Mouse (Mus musculus): ENCODE results near the gene Gm12166. TPM values are rescaled to one million over a fixed set of nuclear protein-coding genes. Genes with fewer than 3 reads are reported as not detected.

Gene Gm12166
- total and polyA plus RNA-seq, 2 experiments from 2014 or later: 8.3 to 10.6 TPM

DNA sequence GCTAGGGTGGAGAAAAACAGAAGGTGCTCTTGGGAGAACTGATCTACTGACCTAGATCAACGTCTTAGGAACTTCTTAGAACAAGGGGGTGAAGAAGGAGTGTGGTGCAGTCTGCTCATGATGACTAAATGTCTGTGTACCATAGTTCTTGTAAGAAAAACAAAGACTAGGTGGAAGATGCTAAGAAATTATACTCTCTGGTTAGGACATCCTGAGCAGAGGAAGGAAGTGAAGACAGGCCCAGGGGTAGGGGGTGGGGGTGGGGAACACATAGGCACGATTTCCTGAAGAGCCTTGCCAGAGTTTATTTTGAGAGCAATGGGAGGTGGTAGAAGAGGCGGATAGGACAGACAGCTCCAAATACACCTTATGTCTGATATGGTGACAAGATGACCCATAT, 31.3 kb upstream of the Gm12166 start:
- Histone ChIP-seq H3K36me3 (ENCODE audit: insufficient read depth, low read length) (no peaks in the 10 kb centered on the region), H3K27ac (no peak overlapping the region), H3K9me3 (ENCODE audit: low read length) (no peaks in the 10 kb centered on the region), H3K9ac (replicated peaks; ENCODE audit: low read length) (no peak overlapping the region), H3K4me2 (ENCODE audit: low read depth, low read length) (no peak overlapping the region), H3K27me3 (ENCODE audit: insufficient read depth, low read length) (no peaks in the 10 kb centered on the region), H3K4me1 (ENCODE audit: insufficient read depth, low read length) (no peaks in the 10 kb centered on the region), H3K4me3 (ENCODE audit: low read length) (no peak overlapping the region)
- ATAC-seq (no peak), DNase-seq (ENCODE audit: low spot score) (no peak)
- TF ChIP-seq CTCF (IDR thresholded peaks at IDR 0.05; ENCODE audit: low read depth): no peak
- 75% methylated on average over 3 of the region's 3 CpGs for WGBS

DNA sequence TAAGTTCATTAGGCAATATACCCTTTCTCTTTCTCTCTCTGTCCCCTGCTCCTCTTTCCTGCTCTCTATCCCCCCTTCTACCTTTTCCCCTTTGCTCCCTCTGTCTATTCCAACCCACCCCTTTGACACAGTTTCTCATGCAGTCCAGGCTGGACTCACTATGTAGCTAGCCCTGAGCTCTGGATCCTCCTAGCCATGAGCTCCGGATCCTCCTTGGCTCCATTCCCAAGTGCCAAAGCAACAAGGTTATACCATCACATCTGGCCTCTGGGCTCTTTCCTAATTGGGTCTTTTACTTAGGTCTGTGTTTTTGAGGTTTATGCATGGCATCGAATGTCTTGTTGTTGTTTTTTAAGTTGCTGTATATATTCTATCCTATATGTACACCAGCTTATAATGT, 29.0 kb upstream of the Gm12166 start:
- DNase-seq (ENCODE audit: low spot score) (no peak), ATAC-seq (no peak)
- Histone ChIP-seq H3K9ac (replicated peaks; ENCODE audit: low read length) (no peak overlapping the region), H3K4me2 (ENCODE audit: low read depth, low read length) (no peak overlapping the region), H3K4me3 (ENCODE audit: low read length) (no peak overlapping the region), H3K4me1 (ENCODE audit: insufficient read depth, low read length) (no peaks in the 10 kb centered on the region), H3K36me3 (ENCODE audit: insufficient read depth, low read length) (no peaks in the 10 kb centered on the region), H3K27me3 (ENCODE audit: insufficient read depth, low read length) (no peaks in the 10 kb centered on the region), H3K27ac (no peak overlapping the region), H3K9me3 (ENCODE audit: low read length) (no peaks in the 10 kb centered on the region)
- 89% methylated on average over 2 of the region's 2 CpGs for WGBS
- TF ChIP-seq CTCF (IDR thresholded peaks at IDR 0.05; ENCODE audit: low read depth): no peak

DNA sequence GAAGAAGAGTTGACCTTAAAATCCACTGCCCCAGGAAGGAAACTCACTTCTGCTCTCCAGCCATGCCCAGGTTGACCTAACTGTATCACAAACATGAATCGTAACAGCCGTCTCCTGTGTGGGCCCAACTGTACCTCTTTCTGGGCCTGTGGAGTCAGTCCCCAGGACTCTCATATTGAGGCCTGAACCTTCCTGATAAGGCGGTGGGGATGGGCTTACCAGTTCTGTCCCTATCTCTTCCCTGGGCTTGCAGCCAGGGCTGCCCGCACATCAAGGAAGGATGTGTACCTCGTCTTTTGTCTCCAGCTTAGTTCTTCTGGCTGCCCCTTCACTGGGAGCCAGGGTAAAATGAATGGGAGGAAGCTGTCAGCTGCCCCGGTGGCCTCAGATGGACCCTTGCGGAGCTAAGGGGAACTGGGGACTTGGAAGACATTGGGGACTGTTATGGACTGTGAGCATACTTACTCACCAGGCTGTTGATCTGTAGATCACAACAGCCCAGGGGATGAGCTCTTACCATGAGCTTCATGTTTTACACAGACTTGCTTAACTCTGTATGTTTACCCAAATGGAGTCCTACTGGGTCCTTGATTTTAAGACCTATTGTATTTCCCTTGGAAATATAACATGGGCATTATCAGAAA, 25.7 kb upstream of the Gm12166 start:
- WGBS: 87% methylated on average over 7 of the region's 7 CpGs
- Histone ChIP-seq H3K4me3 (ENCODE audit: low read length) (no peak overlapping the region), H3K27me3 (ENCODE audit: insufficient read depth, low read length) (no peaks in the 10 kb centered on the region), H3K9ac (replicated peaks; ENCODE audit: low read length) (no peak overlapping the region), H3K9me3 (ENCODE audit: low read length) (no peaks in the 10 kb centered on the region), H3K4me1 (ENCODE audit: insufficient read depth, low read length) (no peaks in the 10 kb centered on the region), H3K27ac (no peak overlapping the region), H3K4me2 (ENCODE audit: low read depth, low read length) (no peak overlapping the region), H3K36me3 (ENCODE audit: insufficient read depth, low read length) (no peaks in the 10 kb centered on the region)
- no peak for TF ChIP-seq CTCF (IDR thresholded peaks at IDR 0.05; ENCODE audit: low read depth)
- DNase-seq (ENCODE audit: low spot score) (no peak), ATAC-seq (no peak)

GRCm38 (mm10) chr11:46077304-46077703, 25.2 kb upstream of the Gm12166 start:
- Histone ChIP-seq H3K4me3 (ENCODE audit: low read length) (no peak overlapping the region), H3K9ac (replicated peaks; ENCODE audit: low read length) (no peak overlapping the region), H3K27me3 (ENCODE audit: insufficient read depth, low read length) (no peaks in the 10 kb centered on the region), H3K27ac (no peak overlapping the region), H3K4me1 (ENCODE audit: insufficient read depth, low read length) (no peaks in the 10 kb centered on the region), H3K9me3 (ENCODE audit: low read length) (no peaks in the 10 kb centered on the region), H3K36me3 (ENCODE audit: insufficient read depth, low read length) (no peaks in the 10 kb centered on the region), H3K4me2 (ENCODE audit: low read depth, low read length) (no peak overlapping the region)
- DNase-seq (ENCODE audit: low spot score) (no peak), ATAC-seq (no peak)
- no peak for TF ChIP-seq CTCF (IDR thresholded peaks at IDR 0.05; ENCODE audit: low read depth)
- 96% methylated on average over 5 of the region's 5 CpGs for WGBS

- H3K27me3 ChIP-seq (ENCODE audit: insufficient read depth, low read length): no peaks in the 10 kb centered on the region
- no peak overlapping the region for H3K9ac ChIP-seq (replicated peaks; ENCODE audit: low read length)
- no peak for TF ChIP-seq CTCF (IDR thresholded peaks at IDR 0.05; ENCODE audit: low read depth)
- H3K27ac ChIP-seq: no peak overlapping the region
- H3K4me3 ChIP-seq (ENCODE audit: low read length): no peak overlapping the region
- H3K36me3 ChIP-seq (ENCODE audit: insufficient read depth, low read length): no peaks in the 10 kb centered on the region
- H3K4me1 ChIP-seq (ENCODE audit: insufficient read depth, low read length): no peaks in the 10 kb centered on the region
- DNase-seq (ENCODE audit: low spot score) (no peak), ATAC-seq (no peak)
- 86% methylated on average over 11 of the region's 11 CpGs for WGBS
- H3K9me3 ChIP-seq (ENCODE audit: low read length): no peaks in the 10 kb centered on the region
- no peak overlapping the region for H3K4me2 ChIP-seq (ENCODE audit: low read depth, low read length)
These were observed 24.5 kb upstream of the Gm12166 start for GRCm38 (mm10) chr11:46076442-46077158.

GRCm38 (mm10) chr11:46075507-46075906, 23.4 kb upstream of the Gm12166 start:
- H3K36me3 ChIP-seq (ENCODE audit: insufficient read depth, low read length): no peaks in the 10 kb centered on the region
- H3K4me2 ChIP-seq (ENCODE audit: low read depth, low read length): no peak overlapping the region
- no peaks in the 10 kb centered on the region for H3K27me3 ChIP-seq (ENCODE audit: insufficient read depth, low read length)
- DNase-seq (ENCODE audit: low spot score) (no peak), ATAC-seq (no peak)
- no peaks in the 10 kb centered on the region for H3K9me3 ChIP-seq (ENCODE audit: low read length)
- H3K4me1 ChIP-seq (ENCODE audit: insufficient read depth, low read length): no peaks in the 10 kb centered on the region
- H3K9ac ChIP-seq (replicated peaks; ENCODE audit: low read length): no peak overlapping the region
- H3K27ac ChIP-seq: no peak overlapping the region
- TF ChIP-seq CTCF (IDR thresholded peaks at IDR 0.05; ENCODE audit: low read depth): no peak
- no peak overlapping the region for H3K4me3 ChIP-seq (ENCODE audit: low read length)
- WGBS: 93% methylated on average over 3 of the region's 3 CpGs

All from hindbrain, postnatal 0 days (tissue).